Mouse (Mus musculus): ENCODE measurements around the gene Gm28557.

DNA sequence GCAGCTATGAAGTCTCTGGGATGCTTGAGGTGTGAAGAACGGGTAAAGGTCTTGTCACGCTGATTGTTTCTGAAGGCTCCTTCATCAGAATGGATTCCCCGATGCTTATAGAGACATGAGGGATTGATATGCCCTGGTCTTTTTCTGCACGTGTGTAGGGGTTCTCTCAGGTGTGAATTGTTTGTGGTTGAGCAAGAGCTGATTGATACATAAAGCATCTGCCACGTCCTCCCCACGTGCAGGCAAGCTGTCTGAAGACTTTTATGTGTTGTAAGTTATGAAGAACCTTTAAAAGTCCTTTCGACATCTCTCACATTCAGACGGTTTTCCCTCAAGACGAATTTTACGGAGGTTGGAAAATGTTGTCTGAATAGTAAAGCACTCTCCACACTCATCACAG is 10.5 kb downstream of the Gm28557 start, which contains the start of gene Zfp708:
- TF ChIP-seq GATA1 (IDR thresholded peaks at IDR 0.05; ENCODE audit: borderline replicate concordance, low read length), result no peak
- TF ChIP-seq FLI1 (IDR thresholded peaks at IDR 0.05; ENCODE audit: low read length), result no peak
